Mouse (Mus musculus) layer of hippocampus, postnatal 14 days (tissue): ENCODE results near the gene Il15ra. TPM values are rescaled to one million over a fixed set of nuclear protein-coding genes. Genes with fewer than 3 reads are reported as not detected.
A peak's percentile ranks its signal among the peaks of the same experiment; 100 is the strongest.

Experiments used
- DNase-seq, 2 experiments: peaks; one replicate each; pipeline ENCODE4 v3.0.0; 2021 to 2022; ENCODE audit warnings: low spot score in 2 of 2, mixed read lengths in 1 of 2
- total RNA-seq, 2 experiments: library from RNA; stranded (reverse); gene quantifications; 2 replicates each; pipeline ENCODE4 v1.2.3; 2021

The Il15ra gene
- total RNA-seq, 2 experiments from 2014 or later = 4.9 to 6.7 TPM

DNA sequence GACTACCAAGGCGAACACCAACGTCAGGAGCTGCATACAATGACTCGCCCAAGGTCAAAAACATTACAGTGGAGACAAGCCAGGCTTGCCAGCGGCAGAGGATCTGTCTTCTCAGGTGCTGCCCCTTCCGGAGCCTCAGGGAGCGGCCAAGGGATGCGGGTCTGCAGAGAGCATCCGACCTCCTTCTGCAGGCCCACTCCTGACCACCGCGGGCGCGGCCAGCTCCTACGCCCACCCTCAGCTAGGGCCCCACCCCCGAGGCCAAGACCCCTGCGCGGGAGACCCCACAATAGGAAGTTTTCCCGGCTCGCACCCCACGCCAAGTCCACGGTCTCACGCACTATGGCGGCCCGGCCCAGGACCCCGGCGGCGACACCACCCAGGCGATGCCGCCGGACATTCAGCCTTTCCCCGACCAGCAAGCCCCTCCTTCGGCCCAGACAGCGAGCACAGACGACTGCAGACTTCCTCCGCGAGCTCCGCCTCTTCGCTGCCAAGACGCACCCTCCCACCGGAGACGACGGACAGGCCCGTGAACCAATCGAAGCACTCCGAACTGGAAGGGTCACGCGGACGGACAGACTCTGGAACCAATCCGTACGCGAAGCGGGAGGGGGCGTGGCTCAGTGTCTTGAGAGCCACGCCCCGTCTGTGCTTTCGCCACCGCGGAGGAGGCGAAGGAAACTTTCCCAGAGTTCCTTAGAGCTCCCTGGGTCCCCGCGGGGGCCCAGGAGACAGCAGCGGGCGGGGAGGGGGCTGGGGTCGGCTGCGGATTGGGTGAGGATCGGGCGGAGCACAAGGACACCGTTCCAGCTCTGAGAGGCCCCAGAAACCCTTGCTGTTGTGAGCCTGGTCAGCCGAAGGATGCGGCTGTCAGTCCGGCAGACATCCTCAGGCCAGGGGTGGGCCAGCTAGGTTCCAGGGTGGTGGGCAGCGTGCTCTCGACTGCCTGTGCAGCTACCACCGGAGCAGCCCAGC is 72.3 kb downstream of the Il15ra start, which contains the start of the genes Fbh1 and Ankrd16:
Gene Fbh1, minus strand, starts transcription at position 492 of the 978 bp plus-strand sequence.
Gene Ankrd16, plus strand, starts transcription at position 786 of the 978 bp plus-strand sequence.
- peak; percentile 100 for DNase-seq

DNA sequence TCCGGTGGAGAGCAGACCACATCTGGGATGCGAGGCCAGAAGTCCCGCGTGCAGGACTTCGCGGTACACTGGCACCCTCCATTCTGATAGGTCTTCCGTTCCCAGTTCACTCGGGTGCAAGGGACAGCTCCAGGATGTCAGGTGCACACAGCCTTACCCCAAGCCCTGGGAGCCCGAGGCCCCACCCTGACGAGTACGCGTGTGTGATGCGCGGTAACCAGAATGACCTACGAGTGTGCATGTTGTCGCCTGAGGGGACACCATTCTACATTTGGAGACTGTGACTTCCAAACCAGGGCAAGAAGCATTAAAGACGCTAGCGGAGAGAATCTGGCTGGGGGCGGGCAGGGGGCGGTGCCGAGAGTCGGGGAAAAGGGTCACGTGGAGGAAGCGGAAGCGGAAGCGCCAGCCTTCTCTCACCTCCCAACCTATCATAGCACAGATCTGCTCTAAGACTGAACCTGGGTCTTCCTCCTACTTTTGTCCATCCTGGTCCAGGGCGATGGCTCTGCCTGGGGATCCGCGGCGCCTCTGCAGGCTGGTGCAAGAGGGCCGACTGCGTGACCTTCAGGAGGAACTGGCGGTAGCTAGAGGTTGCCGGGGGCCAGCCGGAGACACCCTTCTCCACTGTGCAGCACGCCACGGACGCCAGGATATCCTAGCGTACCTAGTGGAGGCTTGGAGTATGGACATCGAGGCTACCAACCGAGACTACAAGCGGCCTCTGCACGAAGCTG is 73.2 kb downstream of the Il15ra start:
- DNase-seq = peak; percentile 81 to 85

Other genes with a start within 250 kb of the Il15ra start
- 10 to 100 TPM; 36.4 to 40.5 TPM for gene Pfkfb3, start 151.2 kb upstream of the Il15ra start, total RNA-seq
- 10 to 100 TPM; 77.1 to 84.6 TPM for gene Rbm17, start 101.1 kb upstream of the Il15ra start, total RNA-seq
- not detected for gene Gm17490, start 79.0 kb upstream of the Il15ra start, total RNA-seq
- gene Il2ra, start 62.5 kb upstream of the Il15ra start, total RNA-seq = under 1 TPM in 1 of 2 experiments, not detected in 1; 0.17 TPM
- 10 to 100 TPM; 83.4 to 89.3 TPM for gene Fbh1, start 72.3 kb downstream of the Il15ra start, total RNA-seq
- 10 to 100 TPM; 58.2 to 74.3 TPM for gene Ankrd16, start 72.6 kb downstream of the Il15ra start, total RNA-seq